Mouse (Mus musculus) lung, adult 2 months (tissue): ENCODE data around the gene Mgat4a.

Experiments
- CTCF ChIP-seq: fragments of 200-500 bp; IDR thresholded peaks from 2 replicates; pipeline ENCODE4 v1.5.1; 2011; ENCODE audit warnings: mild to moderate bottlenecking, low read length, control low read depth; ENCODE audit not compliant: insufficient read depth
- POLR2A ChIP-seq: fragments of 200-500 bp; IDR thresholded peaks from 2 replicates; pipeline ENCODE4 v1.6.1; 2011; ENCODE audit warnings: low read depth, mild to moderate bottlenecking, control low read depth, low read length, borderline replicate concordance; ENCODE audit errors: extremely low read depth

DNA sequence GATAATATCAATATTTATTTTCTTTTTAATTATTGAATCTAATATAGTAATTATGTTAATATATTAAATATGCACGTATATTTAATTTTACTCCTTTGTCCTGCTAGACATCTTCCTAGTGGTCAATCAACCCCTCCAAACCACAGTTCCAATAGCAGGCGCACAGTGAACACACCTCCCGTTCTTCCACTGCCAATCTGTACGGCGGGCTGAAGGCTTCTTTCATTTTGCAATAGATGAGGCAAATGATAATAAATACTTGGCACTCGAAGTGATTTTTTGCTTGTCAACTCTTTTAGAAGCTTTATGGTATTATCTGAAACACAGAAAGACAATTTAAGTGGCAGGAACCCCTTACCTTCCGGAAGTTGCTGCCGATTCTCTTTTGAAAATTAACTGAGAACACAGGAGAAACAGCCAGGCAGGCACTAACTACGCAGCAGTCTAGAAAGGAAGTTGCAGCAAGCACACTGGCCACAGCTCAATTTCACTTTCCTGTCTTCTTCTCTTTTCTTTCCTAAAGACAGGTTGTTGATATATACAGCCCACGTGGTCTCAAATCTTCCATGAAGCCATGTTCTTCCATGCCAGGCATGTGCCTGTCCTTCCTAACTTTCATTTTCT is 45.0 kb downstream of the Mgat4a start:
- TF ChIP-seq CTCF (no peak), POLR2A (no peak)
